Mouse (Mus musculus): ENCODE results near the gene Casp3. TPM values are rescaled to one million over a fixed set of nuclear protein-coding genes. Genes with fewer than 3 reads are reported as not detected.
"Not testable (repeated sequence)": the region's sequence is repeated elsewhere in the genome, so short reads cannot be mapped to it uniquely, and the experiment has no call there.

Casp3 gene
- total RNA-seq (2021) = 1 to 10 TPM; 9.1 to 10.0 TPM
- long read RNA-seq, experiment 1, transcript Casp3-204 (7 exons, 2,601 nt) = major isoform, 5 of 7 reads
- long read RNA-seq, experiment 1, partial matches to known transcripts = 0 of 7 reads
- long read RNA-seq, experiment 1, other reads (novel, unspliced or antisense) = 2 of 7 reads
- long read RNA-seq, experiment 2, partial matches to known transcripts = 9 of 15 reads
- long read RNA-seq, experiment 2, other reads (novel, unspliced or antisense) = 0 of 15 reads

GRCm38 (mm10) chr8:46616879-46617689 is at the start of gene Casp3, which contains the start of gene Primpol:
TSS of gene Casp3 (plus strand) at chr8:46617291.
TSS of gene Primpol (minus strand) at chr8:46617212.
- DNase-seq (ENCODE audit: low spot score in 2 of 2) = peak; percentile 91 to 92
- TF ChIP-seq CTCF (conservative IDR thresholded peaks at IDR 0.05) = 0 out of 2 replicates have a peak, but pooled peaks have one; percentile 10
- peak within 1 kb of the TSS; percentile 75 for H3K4me3 ChIP-seq
- peak within 1 kb of the TSS; percentile 82 for H3K27ac ChIP-seq

- Histone ChIP-seq H3K27ac (peak overlapping the region; percentile 83), H3K4me3 (no peak overlapping the region)
- no peak for TF ChIP-seq CTCF (conservative IDR thresholded peaks at IDR 0.05)
- DNase-seq (ENCODE audit: low spot score in 2 of 2) = no peak
Observed at GRCm38 (mm10) chr8:46567946-46568345, 49.1 kb upstream of the Casp3 start.

DNA sequence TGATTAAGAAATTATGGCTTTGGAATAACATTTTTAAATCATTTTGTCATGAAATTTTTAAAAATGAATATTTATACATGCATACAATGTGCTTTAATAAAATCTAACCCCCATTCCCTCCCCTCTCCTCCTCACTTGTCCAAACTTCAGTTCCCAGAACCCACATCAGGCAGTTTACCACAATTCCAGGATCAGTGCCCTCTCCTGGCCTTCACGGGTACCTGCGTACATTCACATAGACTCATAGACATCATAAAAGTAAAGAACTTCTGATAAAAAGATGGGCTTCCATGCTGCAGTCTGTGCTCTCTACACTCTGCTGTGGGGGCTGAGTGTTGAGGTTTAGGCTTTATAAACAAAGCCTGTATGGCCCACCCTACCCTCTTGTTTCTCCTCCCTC is 48.1 kb upstream of the Casp3 start:
- DNase-seq (ENCODE audit: low spot score in 2 of 2) = no peak
- TF ChIP-seq CTCF (conservative IDR thresholded peaks at IDR 0.05) = peak; percentile 56
- Histone ChIP-seq H3K4me3 (no peak overlapping the region), H3K27ac (no peak overlapping the region)

DNA sequence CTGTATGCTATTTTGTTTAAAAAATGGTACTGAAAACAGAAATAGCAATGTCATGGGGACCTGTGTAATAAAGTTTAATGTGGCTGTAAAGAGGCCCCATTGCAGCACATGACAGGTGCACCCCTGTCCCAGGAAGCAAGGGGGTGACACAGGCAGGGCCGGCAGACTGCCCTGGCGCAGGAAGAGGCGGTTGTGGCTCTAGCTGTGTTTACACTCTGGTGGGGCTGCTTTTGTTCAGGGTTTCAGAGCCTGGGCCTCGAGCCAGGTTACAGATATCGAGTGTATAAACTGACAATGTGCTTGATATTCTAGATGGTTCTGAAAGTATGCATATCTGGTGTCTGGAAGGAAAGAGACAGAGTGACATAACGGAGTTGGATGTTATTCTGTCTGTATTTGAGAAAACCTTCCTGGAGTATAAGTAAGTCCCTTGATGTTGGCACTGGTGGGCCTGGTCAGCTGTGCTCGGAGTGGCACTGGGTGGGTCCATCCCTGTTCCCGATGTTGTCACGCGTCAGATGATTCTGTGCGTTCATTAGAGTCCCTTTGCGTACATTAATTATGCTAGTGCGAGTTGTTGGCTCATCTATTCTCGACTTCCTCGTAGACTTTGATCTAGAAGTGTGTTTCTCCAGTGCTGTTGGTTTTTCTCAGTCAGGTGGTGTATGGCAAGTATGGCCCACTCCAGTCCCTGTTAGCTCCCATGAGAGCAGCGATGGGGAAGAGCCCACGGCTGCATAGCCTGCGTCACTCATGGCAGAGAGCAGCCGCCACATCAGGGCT is 47.2 kb upstream of the Casp3 start:
- Histone ChIP-seq H3K4me3 (no peak overlapping the region), H3K27ac (no peak overlapping the region)
- no peak for TF ChIP-seq CTCF (conservative IDR thresholded peaks at IDR 0.05)
- DNase-seq (ENCODE audit: low spot score in 2 of 2) = no peak

GRCm38 (mm10) chr8:46570673-46571072 is 46.4 kb upstream of the Casp3 start:
- TF ChIP-seq CTCF (conservative IDR thresholded peaks at IDR 0.05) = no peak
- DNase-seq (ENCODE audit: low spot score in 2 of 2) = no peak
- Histone ChIP-seq H3K4me3 (no peak overlapping the region), H3K27ac (no peak overlapping the region)

- Histone ChIP-seq H3K27ac (no peak overlapping the region), H3K4me3 (no peak overlapping the region)
- no peak for DNase-seq (ENCODE audit: low spot score in 2 of 2)
- TF ChIP-seq CTCF (conservative IDR thresholded peaks at IDR 0.05) = no peak
Observed at GRCm38 (mm10) chr8:46573446-46573845, 43.6 kb upstream of the Casp3 start.

GRCm38 (mm10) chr8:46573964-46574363 is 43.1 kb upstream of the Casp3 start:
- Histone ChIP-seq H3K27ac (no peak overlapping the region), H3K4me3 (no peak overlapping the region)
- no peak for DNase-seq (ENCODE audit: low spot score in 2 of 2)
- no peak for TF ChIP-seq CTCF (conservative IDR thresholded peaks at IDR 0.05)

DNA sequence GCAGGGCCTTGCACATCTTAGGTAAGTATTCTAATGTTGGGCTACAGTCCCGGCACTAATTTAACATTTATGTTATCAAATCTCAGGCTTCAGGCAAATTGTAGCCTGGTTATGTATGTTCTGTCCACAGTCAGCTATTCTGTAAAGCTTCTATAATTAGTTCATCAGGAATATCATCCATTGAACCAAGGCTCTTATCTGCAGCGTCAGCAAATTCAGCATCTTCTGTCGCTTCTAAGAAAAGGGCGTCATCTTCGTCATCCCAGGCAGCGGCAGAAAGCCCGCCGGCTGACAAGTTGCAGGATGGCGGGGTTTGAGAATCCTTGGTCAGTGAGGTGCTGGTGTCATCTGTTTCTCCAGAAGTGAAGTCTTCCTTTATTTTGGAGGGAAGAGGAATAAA is 38.3 kb upstream of the Casp3 start:
- Histone ChIP-seq H3K4me3 (no peak overlapping the region), H3K27ac (no peak overlapping the region)
- no peak for TF ChIP-seq CTCF (conservative IDR thresholded peaks at IDR 0.05)
- no peak for DNase-seq (ENCODE audit: low spot score in 2 of 2)

DNA sequence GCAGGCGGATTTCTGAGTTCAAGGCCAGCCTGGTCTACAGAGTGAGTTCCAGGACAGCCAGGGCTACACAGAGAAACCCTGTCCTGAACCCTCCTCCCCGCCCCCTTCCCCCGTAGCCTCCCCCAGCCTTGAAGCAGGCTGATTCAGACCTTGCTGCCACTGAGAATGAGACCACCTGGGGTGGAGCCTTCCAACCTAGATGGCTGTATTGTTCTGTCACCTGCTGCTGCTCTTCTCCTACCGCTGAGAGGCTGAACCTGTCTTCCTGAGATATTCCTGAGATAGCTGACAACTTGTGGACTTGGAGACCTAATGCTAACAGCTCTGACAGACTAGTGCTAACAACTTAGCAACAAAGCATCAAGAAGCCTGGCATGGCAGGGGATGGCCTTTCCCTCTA is 32.8 kb upstream of the Casp3 start:
- not testable (repeated sequence) for H3K4me3 ChIP-seq; H3K27ac ChIP-seq; DNase-seq (ENCODE audit: low spot score in 2 of 2)

GRCm38 (mm10) chr8:46585576-46585975 is 31.5 kb upstream of the Casp3 start:
- no peak for DNase-seq (ENCODE audit: low spot score in 2 of 2)
- no peak for TF ChIP-seq CTCF (conservative IDR thresholded peaks at IDR 0.05)
- no peak overlapping the region for H3K4me3 ChIP-seq
- H3K27ac ChIP-seq = no peak overlapping the region

- no peak overlapping the region for H3K27ac ChIP-seq
- H3K4me3 ChIP-seq = no peak overlapping the region
- no peak for TF ChIP-seq CTCF (conservative IDR thresholded peaks at IDR 0.05)
- no peak for DNase-seq (ENCODE audit: low spot score in 2 of 2)
Observed at GRCm38 (mm10) chr8:46587911-46588310, 29.2 kb upstream of the Casp3 start.

DNA sequence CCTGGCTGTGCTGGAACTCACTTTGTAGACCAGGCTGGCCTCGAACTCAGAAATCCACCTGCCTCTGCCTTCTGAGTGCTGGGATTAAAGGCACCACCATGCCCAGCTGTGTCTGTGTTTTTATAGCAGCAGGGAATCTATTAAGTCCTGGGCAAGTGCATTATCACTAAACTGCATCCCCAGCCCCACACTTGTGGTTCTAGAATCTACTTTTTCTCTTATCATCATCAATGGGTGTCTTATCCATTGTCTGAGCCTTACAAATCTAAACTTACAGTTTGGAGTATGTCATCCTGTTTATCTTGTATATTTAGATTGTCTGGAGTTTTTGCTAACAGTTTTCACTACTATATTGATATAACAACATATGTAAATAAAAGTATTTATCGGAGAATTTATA is 28.4 kb upstream of the Casp3 start:
- no peak overlapping the region for H3K4me3 ChIP-seq
- no peak for DNase-seq (ENCODE audit: low spot score in 2 of 2)
- H3K27ac ChIP-seq = no peak overlapping the region
- no peak for TF ChIP-seq CTCF (conservative IDR thresholded peaks at IDR 0.05)

GRCm38 (mm10) chr8:46593067-46593466 is 24.0 kb upstream of the Casp3 start:
- Histone ChIP-seq H3K27ac (peak overlapping the region; percentile 53; the same call in 1 of the 2 replicates), H3K4me3 (no peak overlapping the region)
- DNase-seq (ENCODE audit: low spot score in 2 of 2) = no peak
- no peak for TF ChIP-seq CTCF (conservative IDR thresholded peaks at IDR 0.05)

Data from layer of hippocampus, adult 2 months (tissue).